Mouse (Mus musculus): ENCODE measurements around the gene Rad51b.

The Rad51b gene

GRCm38 (mm10) chr12:79597351-79597750 is 300.3 kb downstream of the Rad51b start:
- in situ Hi-C loops (cut with MboI; ENCODE audit: unreplicated experiment in 2 of 2), result loop anchor here (25.0 kb wide), 3 partner anchors 410 to 1290 kb away; partner anchors contain the start of gene Rdh11 (in 1 of the 2)

GRCm38 (mm10) chr12:79597786-79598185 is 300.7 kb downstream of the Rad51b start:
- in situ Hi-C loops (cut with MboI; ENCODE audit: unreplicated experiment in 2 of 2), result loop anchor here (25.0 kb wide), 3 partner anchors 410 to 1290 kb away; partner anchors contain the start of gene Rdh11 (in 1 of the 2)

- in situ Hi-C loops (cut with MboI; ENCODE audit: unreplicated experiment in 2 of 2), result loop anchor here (25.0 kb wide), 3 partner anchors 411 to 1289 kb away; partner anchors contain the start of gene Rdh11 (in 1 of the 2)
Measured at GRCm38 (mm10) chr12:79598496-79598895, 301.4 kb downstream of the Rad51b start.

- in situ Hi-C loops (cut with MboI; ENCODE audit: unreplicated experiment in 2 of 2), result loop anchor here (25.0 kb wide), 3 partner anchors 412 to 1288 kb away; partner anchors contain the start of gene Rdh11 (in 1 of the 2)
Measured at GRCm38 (mm10) chr12:79598901-79599300, 301.8 kb downstream of the Rad51b start.

GRCm38 (mm10) chr12:79600149-79600769 is 303.2 kb downstream of the Rad51b start:
- in situ Hi-C loops (cut with MboI; ENCODE audit: unreplicated experiment in 2 of 2), result loop anchor here in 1 of 2 experiments (5.0 kb wide), 1 partner anchor 243 kb away; no protein-coding TSS in a partner anchor

- in situ Hi-C loops (cut with MboI; ENCODE audit: unreplicated experiment in 2 of 2), result loop anchor here in 1 of 2 experiments (5.0 kb wide), 1 partner anchor 245 kb away; no protein-coding TSS in a partner anchor
Measured at GRCm38 (mm10) chr12:79602641-79603040, 305.6 kb downstream of the Rad51b start.

- in situ Hi-C loops (cut with MboI; ENCODE audit: unreplicated experiment in 2 of 2), result loop anchor here in 1 of 2 experiments (5.0 kb wide), 1 partner anchor 248 kb away; no protein-coding TSS in a partner anchor
Measured at GRCm38 (mm10) chr12:79604850-79605249, 307.8 kb downstream of the Rad51b start.

GRCm38 (mm10) chr12:79606197-79606631 is 309.1 kb downstream of the Rad51b start:
- in situ Hi-C loops (cut with MboI; ENCODE audit: unreplicated experiment in 2 of 2), result no loop called here

- in situ Hi-C loops (cut with MboI; ENCODE audit: unreplicated experiment in 2 of 2), result loop anchor here (5.0 to 10.0 kb wide), 8 partner anchors 165 to 528 kb away; no protein-coding TSS in a partner anchor
Measured at GRCm38 (mm10) chr12:79609399-79610010, 312.4 kb downstream of the Rad51b start.

- in situ Hi-C loops (cut with MboI; ENCODE audit: unreplicated experiment in 2 of 2), result loop anchor here (5.0 to 10.0 kb wide), 8 partner anchors 164 to 527 kb away; no protein-coding TSS in a partner anchor
Measured at GRCm38 (mm10) chr12:79610511-79611103, 313.5 kb downstream of the Rad51b start.

GRCm38 (mm10) chr12:79611665-79612064 is 314.6 kb downstream of the Rad51b start:
- in situ Hi-C loops (cut with MboI; ENCODE audit: unreplicated experiment in 2 of 2), result loop anchor here (5.0 to 10.0 kb wide), 8 partner anchors 163 to 526 kb away; no protein-coding TSS in a partner anchor

- in situ Hi-C loops (cut with MboI; ENCODE audit: unreplicated experiment in 2 of 2), result loop anchor here (5.0 to 10.0 kb wide), 8 partner anchors 162 to 525 kb away; no protein-coding TSS in a partner anchor
Measured at GRCm38 (mm10) chr12:79612334-79613060, 315.4 kb downstream of the Rad51b start.

GRCm38 (mm10) chr12:79613061-79613788 is 316.1 kb downstream of the Rad51b start:
- in situ Hi-C loops (cut with MboI; ENCODE audit: unreplicated experiment in 2 of 2), result loop anchor here (5.0 to 10.0 kb wide), 8 partner anchors 162 to 524 kb away; no protein-coding TSS in a partner anchor

GRCm38 (mm10) chr12:79613846-79614582 is 316.9 kb downstream of the Rad51b start:
- in situ Hi-C loops (cut with MboI; ENCODE audit: unreplicated experiment in 2 of 2), result loop anchor here (5.0 to 10.0 kb wide), 8 partner anchors 161 to 523 kb away; no protein-coding TSS in a partner anchor

GRCm38 (mm10) chr12:79614583-79614953 is 317.5 kb downstream of the Rad51b start:
- in situ Hi-C loops (cut with MboI; ENCODE audit: unreplicated experiment in 2 of 2), result loop anchor here (5.0 to 10.0 kb wide), 8 partner anchors 160 to 523 kb away; no protein-coding TSS in a partner anchor

- in situ Hi-C loops (cut with MboI; ENCODE audit: unreplicated experiment in 2 of 2), result loop anchor here in 1 of 2 experiments (5.0 to 10.0 kb wide), 4 partner anchors 159 to 489 kb away; no protein-coding TSS in a partner anchor
Measured at GRCm38 (mm10) chr12:79615717-79616316, 318.7 kb downstream of the Rad51b start.

- in situ Hi-C loops (cut with MboI; ENCODE audit: unreplicated experiment in 2 of 2), result loop anchor here in 1 of 2 experiments (5.0 to 10.0 kb wide), 4 partner anchors 156 to 486 kb away; no protein-coding TSS in a partner anchor
Measured at GRCm38 (mm10) chr12:79619009-79619408, 321.9 kb downstream of the Rad51b start.

- in situ Hi-C loops (cut with MboI; ENCODE audit: unreplicated experiment in 2 of 2), result loop anchor here in 1 of 2 experiments (5.0 kb wide), 1 partner anchor 342 kb away; no protein-coding TSS in a partner anchor
Measured at GRCm38 (mm10) chr12:79620693-79621092, 323.6 kb downstream of the Rad51b start.

All from v-Abl transformed pro-B cells (cell line).